19 mouse cellular contexts compared by ENCODE assay signal in genomic region chr8:94515430-94516208, GRCm38 (mm10). TPM values are rescaled to one million over a fixed set of nuclear protein-coding genes. Genes with fewer than 3 reads are reported as not detected.
DNase-seq lines count a peak whose midpoint lies in the region; ATAC-seq and TF ChIP-seq lines count a peak whose summit lies in the region.
"Had no signal": no experiment of that assay in that cellular context is flagged by ENCODE, and none has a peak within 500 bp of the region (broad histone marks: within the 10 kb centered on the region; RNA-seq: fewer than 3 reads in every experiment).

No protein-coding gene starts in this region.

- no peaks in the 10 kb centered on the region for H3K4me1 ChIP-seq in midbrain, postnatal 0 days (ENCODE audit: insufficient read depth, low read length)
- no peaks in the 10 kb centered on the region for H3K4me1 ChIP-seq in midbrain, embryonic 16.5 days (ENCODE audit: control insufficient read depth, insufficient read depth, low read length)
- peaks cover 10% of the 10 kb centered on the region for H3K4me1 ChIP-seq in liver, embryonic 12.5 days

- DNase-seq in cerebellum, postnatal 10 days: peak; percentile 81 to 90
- no peak for DNase-seq in cerebellum, adult 8-10 months
- DNase-seq in midbrain, postnatal 0 days (ENCODE audit: low spot score): peak; percentile 77
- DNase-seq in lung, postnatal 4 days: no peak
- DNase-seq in left cerebral cortex, postnatal 14 days (ENCODE audit: low spot score in 2 of 2): no peak
- DNase-seq: adrenal gland, adult 8-10 months; cerebellum, adult 18-20 months; heart, postnatal 10 days; midbrain, embryonic 14.5 days; right cerebral cortex, adult 18-20 months; thymus, postnatal 25 days had no signal

- TF ChIP-seq CTCF in midbrain, postnatal 0 days (IDR thresholded peaks at IDR 0.05): no peak

- no peak overlapping the region for H3K9ac ChIP-seq in midbrain, postnatal 0 days (replicated peaks; ENCODE audit: low read length, poor library complexity, severe bottlenecking)
- no peak overlapping the region for H3K9ac ChIP-seq in midbrain, embryonic 16.5 days (ENCODE audit: low read depth, low read length)
- H3K9ac ChIP-seq in liver, embryonic 12.5 days: no peak overlapping the region
- H3K9ac ChIP-seq: hindbrain, embryonic 14.5 days had no signal

- intact Hi-C loops in left cerebral cortex, postnatal 14 days (cut with DNase I): no loop called here

- no peaks in the 10 kb centered on the region for H3K27me3 ChIP-seq in midbrain, postnatal 0 days (ENCODE audit: insufficient read depth, low read length)
- no peaks in the 10 kb centered on the region for H3K27me3 ChIP-seq in midbrain, embryonic 16.5 days (ENCODE audit: control insufficient read depth, insufficient read depth, low read depth, low read length)
- peaks cover 47% of the 10 kb centered on the region for H3K27me3 ChIP-seq in liver, embryonic 12.5 days (replicated peaks)

- H3K4me2 ChIP-seq in midbrain, postnatal 0 days (ENCODE audit: low read depth, low read length, poor library complexity, severe bottlenecking): no peak overlapping the region
- H3K4me2 ChIP-seq in midbrain, embryonic 16.5 days (ENCODE audit: low read length): no peak overlapping the region
- H3K4me2 ChIP-seq in liver, embryonic 12.5 days: no peak overlapping the region
- H3K4me2 ChIP-seq: heart, embryonic 11.5 days; hindbrain, embryonic 14.5 days had no signal

- no peak overlapping the region for H3K4me3 ChIP-seq in midbrain, postnatal 0 days (ENCODE audit: low read depth, low read length)
- no peak overlapping the region for H3K4me3 ChIP-seq in midbrain, embryonic 16.5 days (ENCODE audit: low read depth, low read length)
- H3K4me3 ChIP-seq in liver, embryonic 12.5 days: no peak overlapping the region
- H3K4me3 ChIP-seq: erythroblast, embryonic 14.5 days had no signal

- no peaks in the 10 kb centered on the region for H3K9me3 ChIP-seq in midbrain, postnatal 0 days (ENCODE audit: low read length)
- no peaks in the 10 kb centered on the region for H3K9me3 ChIP-seq in midbrain, embryonic 16.5 days (replicated peaks; ENCODE audit: control insufficient read depth, low read length, poor library complexity, severe bottlenecking)
- H3K9me3 ChIP-seq in liver, embryonic 12.5 days (replicated peaks): no peaks in the 10 kb centered on the region

- no peaks in the 10 kb centered on the region for H3K36me3 ChIP-seq in midbrain, postnatal 0 days (ENCODE audit: insufficient read depth, low read length)
- H3K36me3 ChIP-seq in midbrain, embryonic 16.5 days (ENCODE audit: control insufficient read depth, insufficient read depth, low read length): no peaks in the 10 kb centered on the region
- H3K36me3 ChIP-seq in liver, embryonic 12.5 days: no peaks in the 10 kb centered on the region

- 48% methylated on average over 5 of the region's 5 CpGs for WGBS in midbrain, postnatal 0 days
- 54% methylated on average over 5 of the region's 5 CpGs for WGBS in midbrain, embryonic 16.5 days
- 53% methylated on average over 5 of the region's 5 CpGs for WGBS in liver, embryonic 12.5 days (ENCODE audit: insufficient replicate concordance)

- ATAC-seq in midbrain, postnatal 0 days (ENCODE audit: low FRiP score): no peak
- no peak for ATAC-seq in midbrain, embryonic 16.5 days
- ATAC-seq in liver, embryonic 12.5 days: peak; percentile 55
- peak; percentile 77 for ATAC-seq in megakaryocyte-erythroid progenitor cell, adult 5-6 weeks (replicated peaks; ENCODE audit: low FRiP score, low TSS enrichment, poor library complexity, severe bottlenecking)
- ATAC-seq: forebrain, embryonic 16.5 days; intestine, embryonic 16.5 days had no signal

- no peak overlapping the region for H3K27ac ChIP-seq in midbrain, postnatal 0 days (ENCODE audit: low read depth, low read length)
- no peak overlapping the region for H3K27ac ChIP-seq in midbrain, embryonic 16.5 days (ENCODE audit: low read length)
- no peak overlapping the region for H3K27ac ChIP-seq in liver, embryonic 12.5 days
- H3K27ac ChIP-seq: hindbrain, embryonic 14.5 days had no signal

RNA-seq across cellular contexts. Expression of gene Cpne2, which starts 17.2 kb away (rescaled TPM):
- 42.4 and 46.3 TPM in 2 replicates for total RNA-seq in midbrain, postnatal 0 days (2014; rRNA removed)
- polyA plus RNA-seq in midbrain, postnatal 0 days (2015; fragmentation: Nextera tagmentation; extraction: Ambion mirVana): 34.3 and 43.3 TPM in 2 replicates
- polyA plus RNA-seq in midbrain, embryonic 16.5 days (2015; fragmentation: Nextera tagmentation; extraction: Ambion mirVana): 25.0 and 26.2 TPM in 2 replicates
- 3.3 and 3.9 TPM in 2 replicates for polyA plus RNA-seq in liver, embryonic 12.5 days (2016; fragmentation: Nextera tagmentation; extraction: Ambion mirVana)
- total RNA-seq in megakaryocyte-erythroid progenitor cell, adult 5-6 weeks (2014; fragmentation: Nextera tagmentation): 111 and 116 TPM in 2 replicates
- 78.7 and 81.7 TPM in 2 replicates for total RNA-seq in megakaryocyte-erythroid progenitor cell, adult 5-6 weeks (2017)
- 10 to 100 TPM; 23.3 to 27.0 TPM for total RNA-seq in left cerebral cortex, postnatal 14 days (2021)

Comparison
In these comparisons a context has a peak if more than half of its experiments do, and no peak if none do; other contexts are left out.
1. DNase-seq: peak in cerebellum, postnatal 10 days (2 of 2) and midbrain, postnatal 0 days (single experiment); none in cerebellum, adult 8-10 months (single experiment), lung, postnatal 4 days (0 of 2) and left cerebral cortex, postnatal 14 days (0 of 2).
2. ATAC-seq: peak in liver, embryonic 12.5 days (single experiment) and megakaryocyte-erythroid progenitor cell, adult 5-6 weeks (single experiment); none in midbrain, postnatal 0 days (single experiment) and midbrain, embryonic 16.5 days (single experiment).